Mouse (Mus musculus) ES-E14 (cell line): ENCODE results near the gene St7l.

Experiments used
- CHD2 ChIP-seq: IDR thresholded peaks from 2 replicates; pipeline ENCODE4 v1.6.1; 2014; ENCODE audit warnings: mild to moderate bottlenecking, low read depth, low read length, inconsistent platforms
- HCFC1 ChIP-seq: IDR thresholded peaks from 2 replicates; pipeline ENCODE4 v1.6.1; 2012; ENCODE audit warnings: low read length, inconsistent platforms, borderline replicate concordance; ENCODE audit not compliant: insufficient read depth
- ZC3H11A ChIP-seq: IDR thresholded peaks from 2 replicates; pipeline ENCODE4 v1.6.1; 2012; ENCODE audit warnings: low read depth, mild to moderate bottlenecking, inconsistent platforms, low read length, borderline replicate concordance
- ZNF384 ChIP-seq: IDR thresholded peaks from 2 replicates; pipeline ENCODE4 v1.6.1; 2012; ENCODE audit warnings: low read depth, low read length, inconsistent platforms

- TF ChIP-seq HCFC1 = no peak
- TF ChIP-seq ZNF384 = no peak
- no peak for TF ChIP-seq ZC3H11A
- no peak for TF ChIP-seq CHD2
These were observed 45.1 kb upstream of the St7l start for GRCm38 (mm10) chr3:104818749-104819134.
